Mouse (Mus musculus) C2C12 (cell line): ENCODE results near the gene Fosb.

ENCODE experiments used
- CEBPB ChIP-seq: IDR thresholded peaks from one replicate; pipeline ENCODE4 v1.6.1; 2011; ENCODE audit warnings: low read depth, mild to moderate bottlenecking, control low read depth, moderate library complexity
- CTCF ChIP-seq: IDR thresholded peaks from one replicate; pipeline ENCODE4 v1.5.1; 2011; ENCODE audit not compliant: control insufficient read depth, insufficient read depth, insufficient read length
- FOSL1 ChIP-seq: IDR thresholded peaks from one replicate; pipeline ENCODE4 v1.8.0; 2011; ENCODE audit warnings: mild to moderate bottlenecking, low read length; ENCODE audit not compliant: poor library complexity, insufficient read depth, severe bottlenecking
- MAX ChIP-seq: IDR thresholded peaks from one replicate; pipeline ENCODE4 v1.6.1; 2011; ENCODE audit warnings: mild to moderate bottlenecking, control low read depth
- MYOD1 ChIP-seq: IDR thresholded peaks from one replicate; pipeline ENCODE4 v1.6.1; 2011; ENCODE audit warnings: low read depth; ENCODE audit not compliant: control insufficient read depth, insufficient read length
- MYOG ChIP-seq: IDR thresholded peaks from one replicate; pipeline ENCODE4 v1.6.1; 2011; ENCODE audit not compliant: control insufficient read depth, insufficient read length; ENCODE audit errors: extremely low read depth
- USF1 ChIP-seq: IDR thresholded peaks from one replicate; pipeline ENCODE4 v1.6.1; 2011; ENCODE audit warnings: low read depth, mild to moderate bottlenecking, control low read depth, moderate library complexity

DNA sequence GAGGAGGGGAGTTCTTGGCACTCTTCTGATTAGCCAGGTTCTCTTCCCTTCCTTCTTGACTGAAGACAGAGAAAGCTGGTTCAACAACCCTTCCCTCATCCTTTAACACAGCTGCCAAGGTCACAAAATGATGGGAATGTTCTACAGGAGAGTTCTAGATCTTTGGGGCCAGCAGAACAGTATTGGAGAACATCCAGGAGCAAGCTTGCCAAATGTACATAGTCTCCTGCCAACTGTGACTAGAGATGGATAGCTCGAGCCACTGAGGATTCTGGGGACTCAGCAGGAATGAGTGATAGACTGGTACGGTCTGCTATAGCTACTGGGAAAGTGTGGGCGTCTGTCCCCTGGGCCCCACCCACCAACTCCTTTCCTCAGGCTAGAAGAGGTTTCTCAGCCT is 51.5 kb downstream of the Fosb start:
- no peak for TF ChIP-seq MYOG
- no peak for TF ChIP-seq CTCF
- no peak for TF ChIP-seq MYOD1
- TF ChIP-seq FOSL1, result no peak
- no peak for TF ChIP-seq USF1
- no peak for TF ChIP-seq MAX
- TF ChIP-seq CEBPB, result no peak
